Mouse (Mus musculus) kidney, adult 2 months (tissue): ENCODE results near the gene Efnb2. TPM values are rescaled to one million over a fixed set of nuclear protein-coding genes. Genes with fewer than 3 reads are reported as not detected.

Experiments
- DNase-seq: peaks from one replicate; pipeline ENCODE4 v3.0.0; 2021
- H3K27ac ChIP-seq: fragments of 200-500 bp; 2 replicates; pipeline ENCODE4 v1.5.1; 2012; ENCODE audit warnings: low read depth, low read length, control low read depth, inconsistent platforms; ENCODE audit not compliant: insufficient read depth
- H3K27me3 ChIP-seq: fragments of 200-500 bp; replicated peaks from 2 replicates; pipeline ENCODE4 v1.6.1; 2012; ENCODE audit warnings: mild to moderate bottlenecking, moderate library complexity, low read length, inconsistent platforms; ENCODE audit not compliant: control insufficient read depth, insufficient read depth
- H3K36me3 ChIP-seq: fragments of 200-500 bp; 2 replicates; pipeline ENCODE4 v1.6.1; 2012; ENCODE audit warnings: mild to moderate bottlenecking, moderate library complexity, low read length, inconsistent platforms; ENCODE audit not compliant: control insufficient read depth, insufficient read depth
- H3K4me1 ChIP-seq: fragments of 200-500 bp; 2 replicates; pipeline ENCODE4 v1.6.1; 2011; ENCODE audit warnings: low read length; ENCODE audit not compliant: control insufficient read depth, insufficient read depth
- H3K4me3 ChIP-seq: fragments of 200-500 bp; 2 replicates; pipeline ENCODE4 v1.5.1; 2011; ENCODE audit warnings: mild to moderate bottlenecking, low read depth, low read length, control low read depth; ENCODE audit not compliant: insufficient read depth
- CTCF ChIP-seq: fragments of 200-500 bp; conservative IDR thresholded peaks from 2 replicates; pipeline ENCODE4 v1.5.1; 2011; ENCODE audit warnings: low read depth, mild to moderate bottlenecking, control low read depth, low read length, moderate library complexity, mixed read lengths; ENCODE audit not compliant: insufficient read depth, insufficient read length
- POLR2A ChIP-seq: fragments of 200-500 bp; IDR thresholded peaks from one replicate; pipeline ENCODE4 v1.6.1; 2011; ENCODE audit warnings: low read depth, low read length, control low read depth
- WGBS: fragments of 180-500 bp; shearing (Covaris S2); methylation state at CpG from one replicate; pipeline ENCODE4 v1.1.7; 2018; 5-methylcytosine and 5-hydroxymethylcytosine counted together
- polyA plus RNA-seq: library from polyadenylated mRNA; depleted of rRNA; stranded (reverse); fragments of >200 nt; gene quantifications from 2 replicates; pipeline ENCODE4 v1.2.3, GENCODE M21; 2012

Gene Efnb2
- polyA plus RNA-seq, 1 experiment: 31.8 TPM

DNA sequence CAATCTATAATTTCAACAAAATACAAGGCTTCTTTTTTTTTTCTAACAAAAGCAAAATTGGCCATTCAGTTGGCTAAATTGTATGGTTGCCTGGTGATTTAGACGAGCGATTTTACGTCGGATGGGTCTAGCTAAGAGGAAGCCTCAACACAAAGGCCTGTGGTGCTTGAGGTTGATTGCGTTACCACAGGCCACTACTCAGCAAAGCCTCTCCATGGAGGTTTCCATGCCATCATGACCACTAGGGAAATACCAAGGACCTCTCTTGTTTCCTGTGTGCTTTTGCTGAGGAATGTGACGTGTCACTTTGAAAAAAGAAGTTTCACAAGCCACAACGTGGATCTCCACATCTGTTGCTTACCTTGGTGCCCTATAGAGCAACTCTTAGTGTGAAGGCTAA, 67.2 kb downstream of the Efnb2 start:
- 89% methylated on average over 7 of the region's 7 CpGs for WGBS

DNA sequence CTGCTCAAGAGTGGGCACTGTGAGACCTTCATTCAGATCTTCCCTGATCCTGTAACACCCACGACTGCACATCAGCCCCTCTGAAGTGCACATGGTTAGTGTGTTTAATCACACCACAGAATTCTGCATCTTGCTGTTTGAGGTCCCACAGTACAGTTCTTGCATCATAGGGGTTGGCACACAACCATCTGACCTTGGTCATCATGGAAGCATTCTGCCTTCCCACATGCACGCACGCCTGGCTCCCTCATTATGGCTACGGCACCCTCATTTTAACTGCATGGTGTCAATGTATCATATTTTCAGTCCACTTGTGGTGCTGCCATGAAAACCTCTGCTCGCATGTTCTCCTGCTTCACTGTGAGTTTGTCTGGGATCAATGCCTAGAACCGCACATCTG, 67.7 kb downstream of the Efnb2 start:
- TF ChIP-seq POLR2A: no peak
- no peak for TF ChIP-seq CTCF
- Histone ChIP-seq H3K4me1 (no peaks in the 10 kb centered on the region), H3K27ac (no peak overlapping the region), H3K27me3 (no peaks in the 10 kb centered on the region), H3K36me3 (no peaks in the 10 kb centered on the region), H3K4me3 (no peak overlapping the region)
- no peak for DNase-seq
- 98% methylated on average over 6 of the region's 6 CpGs for WGBS

More for the DNA sequence above, 67.2 kb downstream of the Efnb2 start:
- H3K4me1 ChIP-seq: no peaks in the 10 kb centered on the region
- H3K27me3 ChIP-seq: no peaks in the 10 kb centered on the region
- no peak for DNase-seq
- H3K4me3 ChIP-seq: no peak overlapping the region
- H3K27ac ChIP-seq: no peak overlapping the region
- TF ChIP-seq CTCF (no peak), POLR2A (no peak)
- no peaks in the 10 kb centered on the region for H3K36me3 ChIP-seq

GRCm38 (mm10) chr8:8592331-8592730, 68.7 kb downstream of the Efnb2 start:
- TF ChIP-seq POLR2A: no peak
- TF ChIP-seq CTCF: no peak
- no peak overlapping the region for H3K27ac ChIP-seq
- H3K27me3 ChIP-seq: no peaks in the 10 kb centered on the region
- no peak for DNase-seq
- H3K4me1 ChIP-seq: no peaks in the 10 kb centered on the region
- no peak overlapping the region for H3K4me3 ChIP-seq
- WGBS: 97% methylated on average over 3 of the region's 3 CpGs
- H3K36me3 ChIP-seq: no peaks in the 10 kb centered on the region

GRCm38 (mm10) chr8:8583981-8584377, 77.1 kb downstream of the Efnb2 start:
- no peaks in the 10 kb centered on the region for H3K36me3 ChIP-seq

DNA sequence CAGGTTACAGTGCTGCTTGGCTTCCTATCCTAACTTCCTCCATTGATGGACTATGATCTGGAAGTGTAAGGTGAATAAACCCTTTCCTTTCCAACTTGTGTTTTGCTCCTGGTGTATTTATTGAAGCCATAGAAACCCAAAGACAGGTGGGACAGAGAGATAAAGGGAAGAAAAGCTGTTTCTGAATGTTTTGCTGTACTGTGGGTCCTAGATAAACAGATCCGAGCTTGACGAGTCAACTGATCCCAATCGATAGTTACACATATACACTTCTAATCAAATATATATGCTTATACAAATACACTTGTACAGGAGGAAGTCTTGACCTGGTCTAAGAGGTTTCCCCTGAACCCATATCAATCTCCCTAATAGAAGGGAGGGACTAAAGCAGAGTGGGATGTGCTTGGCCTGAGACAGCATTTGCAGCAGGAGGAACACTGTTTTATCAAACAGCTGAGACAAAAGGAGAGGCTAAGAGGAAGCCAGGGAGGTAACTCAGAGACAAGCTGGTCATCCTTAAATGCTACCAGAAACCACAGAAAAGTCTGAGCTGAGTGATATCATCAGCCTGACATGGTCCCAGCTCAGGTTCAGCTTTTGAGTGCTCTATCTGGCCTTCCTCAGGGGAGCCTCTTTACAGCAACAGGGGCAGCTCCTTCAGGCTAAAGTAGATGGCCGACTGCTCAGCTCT, 77.6 kb downstream of the Efnb2 start:
- no peak overlapping the region for H3K27ac ChIP-seq
- no peak overlapping the region for H3K4me3 ChIP-seq
- 87% methylated on average over 4 of the region's 4 CpGs for WGBS
- TF ChIP-seq POLR2A (no peak), CTCF (no peak)
- H3K4me1 ChIP-seq: no peaks in the 10 kb centered on the region
- no peaks in the 10 kb centered on the region for H3K36me3 ChIP-seq
- no peaks in the 10 kb centered on the region for H3K27me3 ChIP-seq
- no peak for DNase-seq

More at GRCm38 (mm10) chr8:8583981-8584377, 77.1 kb downstream of the Efnb2 start:
- Histone ChIP-seq H3K27ac (no peak overlapping the region), H3K4me1 (no peaks in the 10 kb centered on the region), H3K4me3 (no peak overlapping the region), H3K27me3 (no peaks in the 10 kb centered on the region)
- 81% methylated on average over 4 of the region's 4 CpGs for WGBS
- no peak for DNase-seq
- no peak for TF ChIP-seq CTCF
- TF ChIP-seq POLR2A: no peak

GRCm38 (mm10) chr8:8577770-8578303, 83.2 kb downstream of the Efnb2 start:
- Histone ChIP-seq H3K36me3 (no peaks in the 10 kb centered on the region), H3K4me1 (no peaks in the 10 kb centered on the region), H3K27me3 (no peaks in the 10 kb centered on the region), H3K4me3 (no peak overlapping the region), H3K27ac (no peak overlapping the region)
- TF ChIP-seq CTCF (no peak), POLR2A (no peak)
- no peak for DNase-seq
- 88% methylated on average over 11 of the region's 11 CpGs for WGBS

DNA sequence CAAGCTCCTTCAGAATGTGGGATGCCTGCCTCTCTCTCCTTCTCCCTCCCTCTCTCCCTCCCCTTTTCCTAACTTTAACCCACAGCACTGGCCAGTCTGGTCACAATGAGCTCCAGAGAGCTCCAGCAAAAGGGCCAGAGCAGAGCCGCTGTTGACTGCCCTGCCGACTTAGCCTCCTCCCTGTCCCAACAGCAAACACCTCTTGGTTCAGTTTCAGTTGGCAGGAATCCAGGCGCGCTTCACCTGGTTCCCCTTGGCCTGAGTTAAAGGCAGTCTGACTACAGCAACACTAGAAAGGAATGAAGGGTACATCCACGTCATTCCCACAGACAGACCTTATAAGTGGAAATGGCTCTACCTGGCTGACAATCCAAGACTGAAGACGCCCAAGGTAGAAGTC, 84.2 kb downstream of the Efnb2 start:
- H3K4me1 ChIP-seq: no peaks in the 10 kb centered on the region
- H3K27me3 ChIP-seq: no peaks in the 10 kb centered on the region
- H3K27ac ChIP-seq: no peak overlapping the region
- TF ChIP-seq CTCF: no peak
- no peaks in the 10 kb centered on the region for H3K36me3 ChIP-seq
- DNase-seq: no peak
- no peak overlapping the region for H3K4me3 ChIP-seq
- WGBS: 81% methylated on average over 6 of the region's 6 CpGs

DNA sequence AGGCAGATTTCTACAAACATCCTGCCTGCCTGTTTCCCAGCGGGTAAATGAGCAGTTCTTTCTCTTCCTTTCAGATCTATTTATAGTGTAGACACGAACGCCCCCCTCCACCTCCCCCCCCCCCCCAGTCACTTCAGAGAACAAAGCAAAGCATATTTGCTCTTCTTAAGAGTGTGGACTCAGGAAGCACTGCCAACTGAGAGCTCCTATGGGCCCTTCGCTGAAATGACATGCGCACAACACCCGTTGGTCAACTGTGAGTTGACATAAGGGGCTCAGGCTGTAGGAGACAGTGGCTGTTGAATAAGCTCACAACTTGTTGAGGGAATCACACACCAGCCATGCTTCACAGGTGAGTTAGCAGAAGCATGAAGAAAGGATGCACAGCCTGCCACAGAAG, 84.8 kb downstream of the Efnb2 start:
- Histone ChIP-seq H3K27me3 (no peaks in the 10 kb centered on the region), H3K4me3 (no peak overlapping the region), H3K4me1 (no peaks in the 10 kb centered on the region), H3K27ac (no peak overlapping the region), H3K36me3 (no peaks in the 10 kb centered on the region)
- TF ChIP-seq POLR2A (no peak), CTCF (no peak)
- 64% methylated on average over 6 of the region's 6 CpGs for WGBS
- DNase-seq: no peak
